Mouse (Mus musculus) forebrain, embryonic 14.5 days (tissue): ENCODE data around the gene Ugt1a7c. TPM values are rescaled to one million over a fixed set of nuclear protein-coding genes. Genes with fewer than 3 reads are reported as not detected.
"Not testable (repeated sequence)": the region's sequence is repeated elsewhere in the genome, so short reads cannot be mapped to it uniquely, and the experiment has no call there.

Experiments
- ATAC-seq: fragments of 200-750 bp; cut with Nextera tagmentation; 2 replicates; pipeline ENCODE4 v1.8.0; 2017; ENCODE audit warnings: mild to moderate bottlenecking, moderate library complexity
- DNase-seq: peaks from one replicate; pipeline ENCODE4 v3.0.0-alpha.2; 2015; ENCODE audit warnings: low spot score
- H3K27ac ChIP-seq: fragments of 300-500 bp; sonication (generic); 2 replicates; pipeline ENCODE4 v1.5.1; 2014; ENCODE audit warnings: low read depth, mild to moderate bottlenecking, control low read depth, low read length, moderate library complexity
- H3K27me3 ChIP-seq: fragments of 300-500 bp; sonication (generic); replicated peaks from 2 replicates; pipeline ENCODE4 v1.6.1; 2014; ENCODE audit warnings: low read length, control low read depth, mixed read lengths; ENCODE audit not compliant: control insufficient read depth, insufficient read depth
- H3K36me3 ChIP-seq: fragments of 300-500 bp; sonication (generic); 2 replicates; pipeline ENCODE4 v1.6.1; 2014; ENCODE audit warnings: low read length, control low read depth; ENCODE audit not compliant: control insufficient read depth, insufficient read depth
- H3K4me1 ChIP-seq: fragments of 300-500 bp; sonication (generic); 2 replicates; pipeline ENCODE4 v1.6.1; 2014; ENCODE audit warnings: antibody characterized with exemption, low read length, control low read depth; ENCODE audit not compliant: control insufficient read depth, insufficient read depth
- H3K4me2 ChIP-seq: fragments of 300-500 bp; sonication (generic); 2 replicates; pipeline ENCODE4 v1.6.1; 2014; ENCODE audit warnings: mild to moderate bottlenecking, control low read depth, low read length
- H3K4me3 ChIP-seq: fragments of 300-500 bp; sonication (generic); 2 replicates; pipeline ENCODE4 v1.5.1; 2014; ENCODE audit warnings: low read depth, low read length, control low read depth
- H3K9ac ChIP-seq: fragments of 300-500 bp; sonication (generic); 2 replicates; pipeline ENCODE4 v1.6.1; 2014; ENCODE audit warnings: mild to moderate bottlenecking, low read length, control low read depth, moderate library complexity
- H3K9me3 ChIP-seq: fragments of 300-500 bp; sonication (generic); replicated peaks from 2 replicates; pipeline ENCODE4 v1.6.1; 2016; ENCODE audit warnings: low read length, control low read depth, mixed read lengths; ENCODE audit not compliant: control insufficient read depth
- WGBS: fragments of 180-500 bp; shearing (Covaris S2); extraction: QIAGEN DNeasy Blood & Tissue Kit; methylation state at CpG from one replicate; pipeline ENCODE4 v1.1.7; 2014; 5-methylcytosine and 5-hydroxymethylcytosine counted together
- polyA plus RNA-seq: library from polyadenylated mRNA; unstranded; fragments of >200 nt; fragmentation: Nextera tagmentation; extraction: Ambion mirVana; gene quantifications from 2 replicates; pipeline ENCODE4 v1.2.1, GENCODE M21; 2014

Ugt1a7c gene
- polyA plus RNA-seq, 1 experiment from 2014 or later, result 0.36 TPM

GRCm38 (mm10) chr1:88086125-88086524, 8.7 kb upstream of the Ugt1a7c start:
- WGBS, result 67% methylated on average over 1 of the region's 1 CpGs
- DNase-seq, result no peak
- H3K4me1 ChIP-seq, result no peaks in the 10 kb centered on the region
- no peak overlapping the region for H3K4me3 ChIP-seq
- H3K9ac ChIP-seq, result no peak overlapping the region
- ATAC-seq, result no peak
- no peaks in the 10 kb centered on the region for H3K36me3 ChIP-seq
- no peak overlapping the region for H3K4me2 ChIP-seq
- H3K27me3 ChIP-seq, result no peaks in the 10 kb centered on the region
- H3K27ac ChIP-seq, result no peak overlapping the region
- no peaks in the 10 kb centered on the region for H3K9me3 ChIP-seq

- ATAC-seq (no peak), DNase-seq (no peak)
- H3K4me1 ChIP-seq, result no peaks in the 10 kb centered on the region
- H3K9ac ChIP-seq, result no peak within 1 kb of the TSS
- H3K9me3 ChIP-seq, result no peaks in the 10 kb centered on the region
- H3K27ac ChIP-seq, result no peak within 1 kb of the TSS
- H3K4me3 ChIP-seq, result no peak within 1 kb of the TSS
- no peaks in the 10 kb centered on the region for H3K27me3 ChIP-seq
- H3K4me2 ChIP-seq, result no peak within 1 kb of the TSS
- 86% methylated on average over 3 of the region's 3 CpGs for WGBS
- H3K36me3 ChIP-seq, result no peaks in the 10 kb centered on the region
Observed at GRCm38 (mm10) chr1:88087513-88087912, 7.3 kb upstream of the Ugt1a7c start, which contains the start of gene Ugt1a8. Gene Ugt1a8 (plus strand): TSS chr1:88087813.

GRCm38 (mm10) chr1:88092341-88092740, 2.5 kb upstream of the Ugt1a7c start:
- Histone ChIP-seq H3K36me3 (no peaks in the 10 kb centered on the region), H3K4me1 (no peaks in the 10 kb centered on the region), H3K4me2 (no peak overlapping the region), H3K27me3 (no peaks in the 10 kb centered on the region), H3K4me3 (no peak overlapping the region), H3K9ac (no peak overlapping the region), H3K27ac (no peak overlapping the region), H3K9me3 (no peaks in the 10 kb centered on the region)
- DNase-seq (no peak), ATAC-seq (no peak)

GRCm38 (mm10) chr1:88094270-88094676, 589 bp upstream of the Ugt1a7c start:
- DNase-seq, H3K4me2 ChIP-seq: not testable (repeated sequence)

GRCm38 (mm10) chr1:88098546-88098945, 3.7 kb downstream of the Ugt1a7c start:
- H3K9me3 ChIP-seq, H3K4me3 ChIP-seq, H3K27ac ChIP-seq, H3K9ac ChIP-seq, H3K4me2 ChIP-seq, H3K4me1 ChIP-seq, H3K36me3 ChIP-seq, H3K27me3 ChIP-seq, DNase-seq, ATAC-seq: not testable (repeated sequence)
- WGBS, result 89% methylated on average over 3 of the region's 3 CpGs

More at GRCm38 (mm10) chr1:88094270-88094676, 589 bp upstream of the Ugt1a7c start:
- not testable (repeated sequence) for H3K27me3 ChIP-seq, H3K27ac ChIP-seq, H3K9me3 ChIP-seq, ATAC-seq, H3K4me3 ChIP-seq, H3K9ac ChIP-seq, H3K36me3 ChIP-seq, H3K4me1 ChIP-seq
- WGBS, result 80% methylated on average over 3 of the region's 3 CpGs

GRCm38 (mm10) chr1:88099691-88100090, 4.8 kb downstream of the Ugt1a7c start:
- H3K4me1 ChIP-seq, H3K36me3 ChIP-seq, H3K4me3 ChIP-seq, DNase-seq, ATAC-seq, H3K4me2 ChIP-seq, H3K9me3 ChIP-seq, H3K27ac ChIP-seq, H3K9ac ChIP-seq, H3K27me3 ChIP-seq: not testable (repeated sequence)
- WGBS, result 88% methylated on average over 2 of the region's 2 CpGs

GRCm38 (mm10) chr1:88103019-88103418, 8.2 kb downstream of the Ugt1a7c start, which contains the start of gene Ugt1a6b:
Gene Ugt1a6b (plus strand): TSS chr1:88103252.
- ATAC-seq, H3K27ac ChIP-seq, H3K4me1 ChIP-seq, H3K9ac ChIP-seq, H3K4me2 ChIP-seq, H3K36me3 ChIP-seq, H3K9me3 ChIP-seq, H3K4me3 ChIP-seq, H3K27me3 ChIP-seq, DNase-seq: not testable (repeated sequence)
- 65% methylated on average over 3 of the region's 3 CpGs for WGBS

GRCm38 (mm10) chr1:88103697-88104468, 9.0 kb downstream of the Ugt1a7c start:
- ATAC-seq, H3K9ac ChIP-seq, H3K9me3 ChIP-seq, DNase-seq, H3K4me2 ChIP-seq, H3K27me3 ChIP-seq, H3K27ac ChIP-seq, H3K36me3 ChIP-seq, H3K4me3 ChIP-seq, H3K4me1 ChIP-seq: not testable (repeated sequence)
- WGBS, result 84% methylated on average over 4 of the region's 5 CpGs

GRCm38 (mm10) chr1:88104667-88105430, 10.0 kb downstream of the Ugt1a7c start:
- WGBS, result 92% methylated on average over 1 of the region's 1 CpGs
- H3K4me3 ChIP-seq, result no peak overlapping the region
- H3K4me2 ChIP-seq, result no peak overlapping the region
- no peaks in the 10 kb centered on the region for H3K4me1 ChIP-seq
- DNase-seq, result no peak
- H3K36me3 ChIP-seq, result no peaks in the 10 kb centered on the region
- H3K9ac ChIP-seq, result no peak overlapping the region
- no peaks in the 10 kb centered on the region for H3K27me3 ChIP-seq
- no peaks in the 10 kb centered on the region for H3K9me3 ChIP-seq
- no peak for ATAC-seq
- H3K27ac ChIP-seq, result no peak overlapping the region
